In the genomic region with DNA sequence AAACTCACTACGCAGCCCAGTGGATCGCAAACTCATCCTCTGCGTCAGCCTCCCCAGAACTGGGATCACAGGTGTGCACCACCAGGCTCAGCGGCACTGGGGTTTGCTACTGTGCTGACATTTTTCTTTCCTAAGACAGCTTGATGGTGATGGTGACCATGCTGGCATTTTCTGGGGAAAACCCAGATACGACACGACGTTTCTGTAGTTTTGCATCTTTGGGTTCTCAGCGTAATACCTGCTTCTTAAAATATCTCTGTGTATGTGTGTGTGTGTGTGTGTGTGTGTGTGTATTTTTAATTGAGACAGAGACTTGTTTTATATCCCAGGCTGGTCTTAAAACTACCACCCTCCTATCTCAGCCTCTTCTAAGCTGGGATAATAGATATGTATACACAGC, we compare ENCODE assay signal across 11 mouse cellular contexts. TPM values are rescaled to one million over a fixed set of nuclear protein-coding genes. Genes with fewer than 3 reads are reported as not detected.
DNase-seq lines count a peak whose midpoint lies in the region; ATAC-seq and TF ChIP-seq lines count a peak whose summit lies in the region.
"Had no signal": no experiment of that assay in that cellular context is flagged by ENCODE, and none has a peak within 500 bp of the region (broad histone marks: within the 10 kb centered on the region; RNA-seq: fewer than 3 reads in every experiment).

No protein-coding gene starts in this region.

- H3K27me3 ChIP-seq in heart, embryonic 13.5 days (replicated peaks) = peaks cover 46% of the 10 kb centered on the region; the same call in 1 of the 2 replicates
- no peaks in the 10 kb centered on the region for H3K27me3 ChIP-seq in kidney, postnatal 0 days (ENCODE audit: insufficient read depth, low read length)
- no peaks in the 10 kb centered on the region; the same call in 1 of the 2 replicates for H3K27me3 ChIP-seq in ES-Bruce4 (ENCODE audit: control insufficient read depth, insufficient read depth, low read length, poor library complexity, severe bottlenecking)
- no peaks in the 10 kb centered on the region for H3K27me3 ChIP-seq in intestine, embryonic 16.5 days (replicated peaks; ENCODE audit: control insufficient read depth, insufficient read depth, low read length)

- H3K4me3 ChIP-seq in heart, embryonic 13.5 days = peak overlapping the region; percentile 20; the same call in 1 of the 2 replicates
- H3K4me3 ChIP-seq in kidney, postnatal 0 days (replicated peaks; ENCODE audit: low read depth, low read length) = no peak overlapping the region
- no peak overlapping the region for H3K4me3 ChIP-seq in ES-Bruce4 (ENCODE audit: low read depth, low read length)
- peak overlapping the region; percentile 15; the same call in 1 of the 2 replicates for H3K4me3 ChIP-seq in intestine, embryonic 16.5 days (ENCODE audit: low read length)

- no peak for DNase-seq in heart, postnatal 25 days (ENCODE audit: low spot score)
- DNase-seq in kidney, postnatal 0 days (ENCODE audit: low spot score) = no peak
- DNase-seq in kidney, postnatal 14 days = no peak
- DNase-seq in layer of hippocampus, adult 9-11 months = no peak
- no peak for DNase-seq in cerebellum, adult 9-10 months
- DNase-seq: layer of hippocampus, postnatal 36 days; liver; right cerebral cortex, postnatal 4 days had no signal

- H3K4me2 ChIP-seq in heart, embryonic 13.5 days = peak overlapping the region; percentile 47
- 0 out of 2 replicates have a peak overlapping the region, but pooled peaks have one; percentile 0 for H3K4me2 ChIP-seq in kidney, postnatal 0 days (ENCODE audit: low read length)
- peak overlapping the region; percentile 39 for H3K4me2 ChIP-seq in intestine, embryonic 16.5 days (ENCODE audit: low read depth, low read length)

- intact Hi-C loops in heart, postnatal 25 days (cut with DNase I) = no loop called here

- H3K36me3 ChIP-seq in heart, embryonic 13.5 days = no peaks in the 10 kb centered on the region
- no peaks in the 10 kb centered on the region for H3K36me3 ChIP-seq in kidney, postnatal 0 days (ENCODE audit: insufficient read depth, low read length)
- H3K36me3 ChIP-seq in ES-Bruce4 (ENCODE audit: control insufficient read depth, insufficient read depth, low read length, poor library complexity, severe bottlenecking) = no peaks in the 10 kb centered on the region
- no peaks in the 10 kb centered on the region for H3K36me3 ChIP-seq in intestine, embryonic 16.5 days (ENCODE audit: control insufficient read depth, insufficient read depth, low read length)

- WGBS in heart, embryonic 13.5 days = 77% methylated on average over 8 of the region's 8 CpGs
- 69% methylated on average over 8 of the region's 8 CpGs for WGBS in kidney, postnatal 0 days
- 77% methylated on average over 8 of the region's 8 CpGs for WGBS in intestine, embryonic 16.5 days

- TF ChIP-seq CTCF in kidney, postnatal 0 days (IDR thresholded peaks at IDR 0.05; ENCODE audit: low read depth) = no peak
- TF ChIP-seq CTCF in ES-Bruce4 (IDR thresholded peaks at IDR 0.05; ENCODE audit: low read depth, low read length) = no peak

- H3K4me1 ChIP-seq in heart, embryonic 13.5 days = peaks cover 7% of the 10 kb centered on the region; the same call in 1 of the 2 replicates
- 0 out of 2 replicates have a peak, but pooled peaks cover 5% of the 10 kb centered on the region for H3K4me1 ChIP-seq in kidney, postnatal 0 days (replicated peaks; ENCODE audit: insufficient read depth, low read length)
- H3K4me1 ChIP-seq in ES-Bruce4 (ENCODE audit: control insufficient read depth, insufficient read depth, low read length) = no peaks in the 10 kb centered on the region
- H3K4me1 ChIP-seq in intestine, embryonic 16.5 days (ENCODE audit: control insufficient read depth, insufficient read depth, low read length) = peaks cover 9% of the 10 kb centered on the region

- H3K9me3 ChIP-seq in heart, embryonic 13.5 days = no peaks in the 10 kb centered on the region
- H3K9me3 ChIP-seq in kidney, postnatal 0 days (replicated peaks; ENCODE audit: low read length) = no peaks in the 10 kb centered on the region
- no peaks in the 10 kb centered on the region for H3K9me3 ChIP-seq in ES-Bruce4 (replicated peaks; ENCODE audit: control insufficient read depth, insufficient read depth, low read length, poor library complexity, severe bottlenecking)
- no peaks in the 10 kb centered on the region for H3K9me3 ChIP-seq in intestine, embryonic 16.5 days (ENCODE audit: control insufficient read depth, low read length)

- no peak for TF ChIP-seq EP300 in ES-Bruce4 (IDR thresholded peaks at IDR 0.05; ENCODE audit: insufficient read depth, low read depth, low read length)

- TF ChIP-seq POLR2A in ES-Bruce4 (IDR thresholded peaks at IDR 0.05; ENCODE audit: insufficient read depth, low read length) = no peak

- peak overlapping the region; percentile 8; the same call in 1 of the 2 replicates for H3K9ac ChIP-seq in heart, embryonic 13.5 days
- 0 out of 2 replicates have a peak overlapping the region, but pooled peaks have one; percentile 3 for H3K9ac ChIP-seq in kidney, postnatal 0 days (ENCODE audit: low read depth, low read length)
- H3K9ac ChIP-seq in ES-Bruce4 (ENCODE audit: low read depth, poor library complexity, severe bottlenecking) = peak overlapping the region; percentile 15; the same call in 1 of the 2 replicates
- peak overlapping the region; percentile 38; the same call in 1 of the 2 replicates for H3K9ac ChIP-seq in intestine, embryonic 16.5 days (ENCODE audit: low read depth, low read length)

- no peak for ATAC-seq in heart, embryonic 13.5 days (ENCODE audit: extremely low read depth, insufficient number of reproducible peaks, low FRiP score, low TSS enrichment)
- ATAC-seq in kidney, postnatal 0 days (replicated peaks; ENCODE audit: low FRiP score, low read depth) = no peak
- peak; percentile 45; the same call in 1 of the 2 replicates for ATAC-seq in intestine, embryonic 16.5 days

- H3K27ac ChIP-seq in heart, embryonic 13.5 days (replicated peaks) = no peak overlapping the region
- peak overlapping the region; percentile 43; the same call in 1 of the 2 replicates for H3K27ac ChIP-seq in kidney, postnatal 0 days
- H3K27ac ChIP-seq in ES-Bruce4 (ENCODE audit: insufficient read depth, low read length) = no peak overlapping the region
- H3K27ac ChIP-seq in intestine, embryonic 16.5 days (ENCODE audit: low read length) = no peak overlapping the region

RNA-seq across cellular contexts. Expression of a gene that starts 26.3 kb away (rescaled TPM):
- polyA plus RNA-seq in heart, embryonic 13.5 days (2015; fragmentation: Nextera tagmentation; extraction: Ambion mirVana) = not detected in 2 replicates
- under 1 TPM in 1 of 2 experiments, not detected in 1; 0.22 TPM for total RNA-seq in heart, postnatal 25 days (2021)
- polyA plus RNA-seq in kidney, postnatal 0 days (2015; fragmentation: Nextera tagmentation; extraction: Ambion mirVana) = 5.0 and 5.4 TPM in 2 replicates
- 0.35 and 0.69 TPM in 2 replicates for polyA plus RNA-seq in ES-Bruce4 (2011; ENCODE audit: insufficient read depth, insufficient read length, low read depth, missing spikeins)
- 0.91 and 1.1 TPM in 2 replicates for polyA plus RNA-seq in intestine, embryonic 16.5 days (2015; fragmentation: Nextera tagmentation; extraction: Ambion mirVana)

RNA-seq across cellular contexts. Expression of a gene that starts 29.4 kb away (rescaled TPM):
- polyA plus RNA-seq in heart, embryonic 13.5 days (2015; fragmentation: Nextera tagmentation; extraction: Ambion mirVana) = 2.8 TPM in 2 replicates
- 1 to 10 TPM; 2.8 TPM for total RNA-seq in heart, postnatal 25 days (2021)
- polyA plus RNA-seq in kidney, postnatal 0 days (2015; fragmentation: Nextera tagmentation; extraction: Ambion mirVana) = 2.5 and 3.1 TPM in 2 replicates
- 0.61 and 1.3 TPM in 2 replicates for polyA plus RNA-seq in ES-Bruce4 (2011; ENCODE audit: insufficient read depth, insufficient read length, low read depth, missing spikeins)
- polyA plus RNA-seq in intestine, embryonic 16.5 days (2015; fragmentation: Nextera tagmentation; extraction: Ambion mirVana) = 3.2 and 3.5 TPM in 2 replicates

Comparison
In these comparisons a context has a peak if more than half of its experiments do, and no peak if none do; other contexts are left out.
1. H3K4me3 ChIP-seq: peak in heart, embryonic 13.5 days (single experiment) and intestine, embryonic 16.5 days (single experiment); none in kidney, postnatal 0 days (single experiment) and ES-Bruce4 (single experiment).
2. Peak in every context shown above with its lines, with median percentiles within 50 percentile points of each other: H3K4me2 ChIP-seq and H3K9ac ChIP-seq.